Mouse (Mus musculus) midbrain, postnatal 0 days (tissue): Measurements from ENCODE around the gene Ina. TPM values are rescaled to one million over a fixed set of nuclear protein-coding genes. Genes with fewer than 3 reads are reported as not detected.
"Not testable (repeated sequence)": the region's sequence is repeated elsewhere in the genome, so short reads cannot be mapped to it uniquely, and the experiment has no call there.

Experiments
- ATAC-seq: fragments of 200-750 bp; cut with Nextera tagmentation; 2 replicates; pipeline ENCODE4 v1.8.0; 2017; ENCODE audit warnings: moderate number of reproducible peaks, mild to moderate bottlenecking, moderate TSS enrichment, moderate library complexity; ENCODE audit not compliant: low FRiP score
- DNase-seq: peaks from one replicate; pipeline ENCODE4 v3.0.0-alpha.2; 2015; ENCODE audit warnings: low spot score
- H3K27ac ChIP-seq: fragments of 300-500 bp; sonication (generic); 2 replicates; pipeline ENCODE4 v1.5.1; 2014; ENCODE audit warnings: low read depth, mild to moderate bottlenecking, low read length, mixed read lengths
- H3K27me3 ChIP-seq: fragments of 300-500 bp; sonication (generic); 2 replicates; pipeline ENCODE4 v1.6.1; 2014; ENCODE audit warnings: low read length, control low read depth, mixed read lengths; ENCODE audit not compliant: insufficient read depth
- H3K36me3 ChIP-seq: fragments of 300-500 bp; sonication (generic); 2 replicates; pipeline ENCODE4 v1.6.1; 2014; ENCODE audit warnings: low read length, control low read depth, mixed read lengths; ENCODE audit not compliant: insufficient read depth
- H3K4me1 ChIP-seq: fragments of 300-500 bp; sonication (generic); 2 replicates; pipeline ENCODE4 v1.6.1; 2014; ENCODE audit warnings: mild to moderate bottlenecking, control low read depth, antibody characterized with exemption, low read length, mixed read lengths; ENCODE audit not compliant: insufficient read depth
- H3K4me2 ChIP-seq: fragments of 300-500 bp; sonication (generic); 2 replicates; pipeline ENCODE4 v1.6.1; 2014; ENCODE audit warnings: low read depth, mild to moderate bottlenecking, low read length, mixed read lengths; ENCODE audit not compliant: poor library complexity, severe bottlenecking
- H3K4me3 ChIP-seq: fragments of 300-500 bp; sonication (generic); 2 replicates; pipeline ENCODE4 v1.5.1; 2014; ENCODE audit warnings: low read depth, mild to moderate bottlenecking, low read length, moderate library complexity
- H3K9ac ChIP-seq: fragments of 300-500 bp; sonication (generic); replicated peaks from 2 replicates; pipeline ENCODE4 v1.6.1; 2014; ENCODE audit warnings: mild to moderate bottlenecking, low read length, moderate library complexity, mixed read lengths; ENCODE audit not compliant: poor library complexity, severe bottlenecking
- H3K9me3 ChIP-seq: fragments of 300-500 bp; sonication (generic); 2 replicates; pipeline ENCODE4 v1.6.1; 2016; ENCODE audit warnings: low read length, control low read depth
- CTCF ChIP-seq: IDR thresholded peaks from 2 replicates; pipeline ENCODE4 v1.5.1; 2016; ENCODE audit warnings: antibody characterized with exemption, mild to moderate bottlenecking
- WGBS: fragments of 180-500 bp; shearing (Covaris S2); extraction: QIAGEN DNeasy Blood & Tissue Kit; methylation state at CpG from one replicate; pipeline ENCODE4 v1.1.7; 2014; 5-methylcytosine and 5-hydroxymethylcytosine counted together
- polyA plus RNA-seq: library from polyadenylated mRNA; unstranded; fragments of >200 nt; fragmentation: Nextera tagmentation; extraction: Ambion mirVana; gene quantifications from 2 replicates; pipeline ENCODE4 v1.2.1, GENCODE M21; 2015
- total RNA-seq: library from RNA; depleted of rRNA; stranded (reverse); fragments of >200 nt; gene quantifications from 2 replicates; pipeline ENCODE4 v1.2.3, GENCODE M21; 2014

The Ina gene
- total and polyA plus RNA-seq, 2 experiments from 2014 or later, result 229 to 310 TPM

GRCm38 (mm10) chr19:46996095-46996494, 18.4 kb upstream of the Ina start:
- ATAC-seq (no peak), DNase-seq (no peak)
- 85% methylated on average over 9 of the region's 9 CpGs for WGBS
- Histone ChIP-seq H3K4me3 (no peak overlapping the region), H3K9me3 (no peaks in the 10 kb centered on the region), H3K4me1 (no peaks in the 10 kb centered on the region), H3K27ac (no peak overlapping the region), H3K9ac (no peak overlapping the region), H3K27me3 (no peaks in the 10 kb centered on the region), H3K4me2 (no peak overlapping the region), H3K36me3 (no peaks in the 10 kb centered on the region)
- no peak for TF ChIP-seq CTCF

GRCm38 (mm10) chr19:46998168-46998870, 16.2 kb upstream of the Ina start:
- Histone ChIP-seq H3K4me3 (no peak overlapping the region), H3K27me3 (no peaks in the 10 kb centered on the region), H3K4me1 (no peaks in the 10 kb centered on the region), H3K4me2 (no peak overlapping the region), H3K36me3 (no peaks in the 10 kb centered on the region), H3K9me3 (no peaks in the 10 kb centered on the region), H3K27ac (no peak overlapping the region), H3K9ac (no peak overlapping the region)
- 82% methylated on average over 8 of the region's 8 CpGs for WGBS
- ATAC-seq (no peak), DNase-seq (no peak)
- no peak for TF ChIP-seq CTCF

GRCm38 (mm10) chr19:46998953-46999352, 15.5 kb upstream of the Ina start:
- Histone ChIP-seq H3K4me3 (no peak overlapping the region), H3K9ac (no peak overlapping the region), H3K27me3 (no peaks in the 10 kb centered on the region), H3K27ac (no peak overlapping the region), H3K4me1 (no peaks in the 10 kb centered on the region), H3K4me2 (no peak overlapping the region), H3K9me3 (no peaks in the 10 kb centered on the region), H3K36me3 (no peaks in the 10 kb centered on the region)
- no peak for TF ChIP-seq CTCF
- DNase-seq (no peak), ATAC-seq (no peak)
- WGBS, result 83% methylated on average over 4 of the region's 4 CpGs

GRCm38 (mm10) chr19:46999753-47000152, 14.7 kb upstream of the Ina start:
- H3K4me1 ChIP-seq, result no peaks in the 10 kb centered on the region
- H3K36me3 ChIP-seq, result no peaks in the 10 kb centered on the region
- H3K27ac ChIP-seq, result no peak overlapping the region
- WGBS, result 84% methylated on average over 6 of the region's 6 CpGs
- no peaks in the 10 kb centered on the region for H3K9me3 ChIP-seq
- no peak overlapping the region for H3K4me3 ChIP-seq
- no peak for TF ChIP-seq CTCF
- no peak overlapping the region for H3K4me2 ChIP-seq
- no peak overlapping the region for H3K9ac ChIP-seq
- ATAC-seq, result no peak
- no peak for DNase-seq
- H3K27me3 ChIP-seq, result no peaks in the 10 kb centered on the region

- not testable (repeated sequence) for H3K27ac ChIP-seq, H3K4me1 ChIP-seq, H3K27me3 ChIP-seq, H3K36me3 ChIP-seq, DNase-seq, ATAC-seq, H3K9ac ChIP-seq, H3K9me3 ChIP-seq, H3K4me3 ChIP-seq, H3K4me2 ChIP-seq
- WGBS, result 80% methylated on average over 2 of the region's 3 CpGs
Measured at GRCm38 (mm10) chr19:47000357-47000756, 14.1 kb upstream of the Ina start.

GRCm38 (mm10) chr19:47003742-47004511, 10.6 kb upstream of the Ina start:
- Histone ChIP-seq H3K4me3 (no peak overlapping the region), H3K4me1 (no peaks in the 10 kb centered on the region), H3K36me3 (no peaks in the 10 kb centered on the region), H3K4me2 (no peak overlapping the region), H3K9me3 (no peaks in the 10 kb centered on the region), H3K27ac (no peak overlapping the region), H3K27me3 (no peaks in the 10 kb centered on the region), H3K9ac (no peak overlapping the region)
- WGBS, result 85% methylated on average over 6 of the region's 6 CpGs
- TF ChIP-seq CTCF, result no peak
- no peak for DNase-seq
- ATAC-seq, result no peak
